Mouse (Mus musculus): ENCODE measurements at regions not wholly inside any gene's neighbourhood (a gene's known extent, or its start where the extent isn't known, plus 50 kb on each side); places are given as distances from the start of the nearest gene placed in this dataset.
A peak's percentile ranks its signal among the peaks of the same experiment; 100 is the strongest.
"Not testable (repeated sequence)": the region's sequence is repeated elsewhere in the genome, so short reads cannot be mapped to it uniquely, and the experiment has no call there.

DNA sequence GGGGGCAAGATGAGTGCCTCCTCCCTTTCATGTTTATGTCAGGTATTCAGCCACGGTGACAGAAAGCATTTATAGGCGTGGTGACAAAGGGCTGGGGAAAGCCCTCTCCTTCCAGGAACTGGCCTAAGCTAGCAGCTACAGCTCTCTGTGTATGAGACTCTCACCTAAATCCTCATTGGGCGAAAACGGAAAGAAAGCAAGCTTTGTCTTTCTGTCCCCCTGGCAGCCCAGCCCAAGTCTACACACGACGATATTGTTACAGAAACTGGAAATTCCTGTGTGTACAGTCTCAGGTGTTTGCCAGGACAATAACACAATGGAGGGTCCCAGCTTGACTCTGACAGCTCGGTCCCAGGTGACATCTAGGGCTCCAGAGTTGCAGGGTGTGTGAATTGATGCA is 60.0 kb downstream of the Dact2 start:
- 81% methylated on average over 7 of the region's 7 CpGs for WGBS
- Histone ChIP-seq H3K27me3 (0 out of 2 replicates have a peak, but pooled peaks cover 4% of the 10 kb centered on the region), H3K4me2 (replicated peaks) (no peak overlapping the region), H3K4me3 (no peak overlapping the region), H3K36me3 (no peaks in the 10 kb centered on the region), H3K9ac (replicated peaks) (no peak overlapping the region), H3K27ac (replicated peaks) (no peak overlapping the region), H3K4me1 (peaks cover 8% of the 10 kb centered on the region; the same call in 1 of the 2 replicates), H3K9me3 (no peaks in the 10 kb centered on the region)
- no peak for ATAC-seq (ENCODE audit: low FRiP score, low read depth)

DNA sequence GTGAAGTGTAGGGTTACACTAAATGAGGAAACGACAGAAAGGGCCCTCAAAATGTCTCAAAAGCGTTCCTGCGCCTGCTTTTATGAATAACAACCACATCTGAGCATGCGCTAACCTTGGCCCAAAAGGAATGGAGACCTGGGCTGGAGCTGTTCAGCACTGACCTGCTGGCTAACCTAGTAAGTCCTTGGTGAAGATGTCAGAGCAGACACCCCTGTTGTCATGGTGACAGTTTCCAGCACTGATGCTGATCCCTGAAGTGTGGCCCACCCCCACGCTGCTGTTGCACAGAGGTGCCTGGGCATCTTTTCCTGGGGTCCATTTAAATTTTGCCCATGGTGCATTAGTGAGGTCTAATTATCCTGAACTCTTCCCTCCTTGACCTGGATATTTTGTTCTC is 62.4 kb downstream of the Dact2 start:
- peak; percentile 58; the same call in 1 of the 2 replicates for ATAC-seq (ENCODE audit: low FRiP score, low read depth)
- H3K4me1 ChIP-seq = peaks cover 8% of the 10 kb centered on the region; the same call in 1 of the 2 replicates
- H3K27ac ChIP-seq (replicated peaks) = no peak overlapping the region
- H3K4me3 ChIP-seq = no peak overlapping the region
- no peak overlapping the region for H3K9ac ChIP-seq (replicated peaks)
- no peaks in the 10 kb centered on the region for H3K36me3 ChIP-seq
- H3K27me3 ChIP-seq = 0 out of 2 replicates have a peak, but pooled peaks cover 4% of the 10 kb centered on the region
- no peaks in the 10 kb centered on the region for H3K9me3 ChIP-seq
- WGBS = 64% methylated on average over 5 of the region's 5 CpGs
- H3K4me2 ChIP-seq (replicated peaks) = no peak overlapping the region

DNA sequence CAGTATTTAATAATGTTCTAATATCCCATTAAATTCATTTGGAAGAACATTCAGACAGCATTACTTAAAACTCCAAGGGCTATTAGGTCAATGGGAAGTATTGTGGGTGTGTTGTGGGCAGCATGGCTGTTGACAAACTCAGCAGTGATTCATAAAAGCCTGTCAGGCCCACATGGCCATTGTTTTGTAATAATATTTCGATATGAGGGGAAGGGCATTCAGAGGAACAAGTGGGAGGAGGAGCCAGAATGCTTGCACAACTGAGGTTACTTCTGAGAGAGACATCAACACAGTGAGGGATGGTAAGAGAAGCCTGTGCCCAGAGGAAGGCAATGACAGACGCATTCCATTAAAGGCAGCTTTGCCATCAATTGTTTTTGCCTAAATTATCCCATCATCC is 63.8 kb downstream of the Dact2 start:
- H3K4me1 ChIP-seq = peaks cover 8% of the 10 kb centered on the region; the same call in 1 of the 2 replicates
- H3K4me3 ChIP-seq = no peak overlapping the region
- H3K4me2 ChIP-seq (replicated peaks) = no peak overlapping the region
- 86% methylated on average over 2 of the region's 2 CpGs for WGBS
- H3K27ac ChIP-seq (replicated peaks) = no peak overlapping the region
- H3K9me3 ChIP-seq = no peaks in the 10 kb centered on the region
- no peak overlapping the region for H3K9ac ChIP-seq (replicated peaks)
- no peaks in the 10 kb centered on the region for H3K36me3 ChIP-seq
- H3K27me3 ChIP-seq = 0 out of 2 replicates have a peak, but pooled peaks cover 4% of the 10 kb centered on the region
- ATAC-seq (ENCODE audit: low FRiP score, low read depth) = no peak

DNA sequence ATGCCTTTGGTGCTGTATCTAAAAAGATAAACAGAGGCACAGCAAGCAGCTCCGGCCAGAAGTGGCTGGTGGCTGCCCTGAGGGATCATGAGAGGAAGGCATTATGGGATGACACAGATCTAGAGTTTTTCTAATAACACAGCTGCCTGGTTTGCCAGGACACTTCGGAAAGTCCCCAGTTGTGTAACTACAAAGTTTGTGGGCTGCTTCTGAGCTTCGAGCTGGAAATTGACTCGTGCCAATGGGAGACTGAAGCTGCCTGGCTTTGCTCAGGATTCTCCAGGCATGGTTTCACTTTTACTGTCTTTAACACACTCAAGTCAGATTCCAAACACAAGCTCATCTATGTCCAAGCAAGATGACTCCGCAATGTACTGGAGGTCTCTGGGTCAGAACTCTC is 65.2 kb downstream of the Dact2 start:
- peaks cover 8% of the 10 kb centered on the region; the same call in 1 of the 2 replicates for H3K4me1 ChIP-seq
- 83% methylated on average over 5 of the region's 5 CpGs for WGBS
- ATAC-seq (ENCODE audit: low FRiP score, low read depth) = no peak

DNA sequence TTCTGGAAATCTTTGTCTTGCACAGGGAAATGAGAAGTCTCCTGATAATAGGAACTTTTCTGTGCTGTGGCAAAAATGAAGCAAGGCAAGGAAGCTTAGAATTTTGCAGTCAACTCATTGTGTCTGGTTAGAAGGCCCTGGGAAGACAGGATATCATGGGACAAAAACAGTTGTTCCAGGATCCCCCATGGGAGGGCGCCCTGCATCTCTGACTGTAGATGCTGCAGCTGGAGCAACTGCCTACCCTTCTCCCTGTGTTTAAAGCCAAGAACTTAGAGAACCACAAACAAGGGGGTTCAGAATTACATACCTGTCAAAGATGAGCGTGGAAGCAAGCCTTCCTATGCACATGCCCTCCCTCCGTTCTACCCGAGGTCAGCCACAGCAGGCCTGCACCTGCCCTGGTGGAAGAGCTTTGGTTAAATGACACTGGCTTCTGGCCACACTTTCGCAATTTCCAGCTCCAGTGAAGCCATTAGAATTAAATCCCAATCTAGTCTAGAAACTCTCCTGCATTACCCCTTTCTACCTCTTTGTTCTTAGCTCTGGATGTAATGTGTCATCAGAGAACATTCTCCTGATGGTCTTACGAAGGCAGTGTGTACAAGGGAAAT is 67.3 kb downstream of the Dact2 start:
- WGBS = 63% methylated on average over 6 of the region's 6 CpGs

More for the DNA sequence above, 65.2 kb downstream of the Dact2 start:
- H3K9me3 ChIP-seq = no peaks in the 10 kb centered on the region
- no peaks in the 10 kb centered on the region for H3K27me3 ChIP-seq
- no peak overlapping the region for H3K9ac ChIP-seq (replicated peaks)
- no peak overlapping the region for H3K27ac ChIP-seq (replicated peaks)
- no peaks in the 10 kb centered on the region for H3K36me3 ChIP-seq
- no peak overlapping the region for H3K4me2 ChIP-seq (replicated peaks)
- no peak overlapping the region for H3K4me3 ChIP-seq

DNA sequence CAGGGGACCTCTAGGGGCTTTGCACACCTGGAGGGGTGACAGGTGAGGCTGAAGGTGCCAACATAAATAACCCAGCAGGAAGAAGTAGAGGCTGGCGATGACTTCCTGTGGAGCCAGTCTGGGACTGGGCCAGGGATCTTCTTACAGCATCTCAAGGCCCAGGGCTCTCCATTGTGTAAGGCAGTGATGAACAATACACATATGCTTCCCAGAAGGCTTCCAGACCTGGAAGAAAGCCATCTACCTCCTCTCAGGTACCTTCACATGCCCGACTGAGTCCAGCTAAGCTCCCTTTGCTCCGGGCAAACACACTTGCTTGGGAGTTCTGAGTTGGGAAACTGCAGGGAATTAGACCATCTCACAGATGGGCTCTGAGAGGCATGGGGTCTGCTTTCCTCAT is 69.5 kb downstream of the Dact2 start:
- Histone ChIP-seq H3K27me3 (no peaks in the 10 kb centered on the region), H3K36me3 (no peaks in the 10 kb centered on the region), H3K9ac (replicated peaks) (no peak overlapping the region), H3K27ac (replicated peaks) (no peak overlapping the region), H3K4me3 (no peak overlapping the region), H3K9me3 (no peaks in the 10 kb centered on the region), H3K4me2 (replicated peaks) (no peak overlapping the region), H3K4me1 (no peaks in the 10 kb centered on the region)
- ATAC-seq (ENCODE audit: low FRiP score, low read depth) = no peak
- 81% methylated on average over 3 of the region's 3 CpGs for WGBS

More for the DNA sequence above, 67.3 kb downstream of the Dact2 start:
- Histone ChIP-seq H3K27ac (replicated peaks) (no peak overlapping the region), H3K9me3 (no peaks in the 10 kb centered on the region), H3K27me3 (no peaks in the 10 kb centered on the region), H3K4me3 (no peak overlapping the region), H3K36me3 (no peaks in the 10 kb centered on the region), H3K9ac (replicated peaks) (no peak overlapping the region), H3K4me2 (replicated peaks) (no peak overlapping the region), H3K4me1 (peaks cover 8% of the 10 kb centered on the region; the same call in 1 of the 2 replicates)
- ATAC-seq (ENCODE audit: low FRiP score, low read depth) = no peak

DNA sequence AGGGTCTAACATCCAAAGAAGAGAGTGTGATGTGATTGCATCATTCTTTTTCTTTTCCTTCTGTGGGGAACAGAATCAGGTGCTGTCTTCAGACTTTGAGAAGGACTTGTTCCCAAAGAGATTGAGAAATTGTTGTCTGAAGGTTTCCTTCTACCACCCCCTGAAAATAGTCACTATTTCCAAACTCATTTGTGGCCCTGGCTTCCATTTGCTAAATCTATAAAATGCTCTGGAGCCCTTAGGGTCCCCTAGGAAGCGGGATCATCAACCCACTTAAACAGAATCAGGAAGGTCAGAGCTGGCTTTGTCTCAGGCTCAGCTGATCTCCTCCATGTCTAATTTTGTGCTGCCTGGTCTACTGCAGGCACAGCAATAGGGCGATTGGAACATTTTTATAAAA is 70.1 kb downstream of the Dact2 start:
- no peak for ATAC-seq (ENCODE audit: low FRiP score, low read depth)
- 90% methylated on average over 2 of the region's 2 CpGs for WGBS
- Histone ChIP-seq H3K27ac (replicated peaks) (no peak overlapping the region), H3K4me2 (replicated peaks) (no peak overlapping the region), H3K9ac (replicated peaks) (no peak overlapping the region), H3K27me3 (no peaks in the 10 kb centered on the region), H3K4me3 (no peak overlapping the region), H3K9me3 (no peaks in the 10 kb centered on the region), H3K4me1 (no peaks in the 10 kb centered on the region), H3K36me3 (no peaks in the 10 kb centered on the region)

DNA sequence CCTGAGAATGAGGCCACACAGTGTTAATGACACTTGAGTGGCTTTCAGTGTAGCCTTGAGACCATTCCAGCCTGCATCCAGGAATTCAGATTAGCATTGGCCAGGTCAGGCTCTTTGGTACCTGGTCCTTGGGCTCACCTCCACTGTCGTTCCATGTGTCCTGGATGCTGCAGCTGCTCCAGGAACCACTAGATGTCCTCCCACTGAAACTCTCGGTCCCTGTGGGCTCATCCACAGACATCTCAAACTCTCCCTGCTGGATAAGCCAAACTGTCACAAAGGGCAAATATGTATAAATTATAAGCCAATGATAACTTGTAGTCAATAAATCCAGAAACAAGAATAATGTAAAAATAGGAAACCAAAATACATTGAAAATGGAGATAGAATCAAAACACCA is 67.7 kb upstream of the Gm7358 start:
- H3K4me1 ChIP-seq; ATAC-seq (ENCODE audit: low FRiP score, low read depth); H3K27ac ChIP-seq (replicated peaks); H3K36me3 ChIP-seq; H3K4me3 ChIP-seq; H3K9ac ChIP-seq (replicated peaks); H3K27me3 ChIP-seq; H3K9me3 ChIP-seq; H3K4me2 ChIP-seq (replicated peaks): not testable (repeated sequence)
- 25% methylated on average over 2 of the region's 2 CpGs for WGBS

DNA sequence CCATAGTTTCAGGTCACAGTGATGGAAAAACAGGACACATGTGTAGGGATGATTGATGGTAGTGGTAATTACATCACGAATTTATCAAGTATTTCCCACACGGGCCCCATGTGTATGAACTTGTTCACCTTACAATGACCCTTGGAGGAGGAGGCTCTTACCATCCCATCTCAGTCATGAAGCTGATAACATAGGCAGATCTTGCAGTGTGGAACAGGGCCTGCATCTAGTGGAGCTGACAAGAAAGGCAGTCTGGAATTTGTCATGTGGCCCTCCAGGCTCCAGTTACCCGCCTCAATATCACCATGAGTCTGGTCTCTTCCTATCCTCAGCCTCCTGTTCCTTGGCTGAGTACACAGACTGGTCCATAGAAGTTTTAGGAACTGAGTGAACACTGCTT is 59.5 kb upstream of the Gm7358 start:
- H3K27ac ChIP-seq (replicated peaks) = no peak overlapping the region
- no peaks in the 10 kb centered on the region for H3K4me1 ChIP-seq
- WGBS = 91% methylated on average over 3 of the region's 3 CpGs
- H3K9me3 ChIP-seq = no peaks in the 10 kb centered on the region
- no peak overlapping the region for H3K9ac ChIP-seq (replicated peaks)
- no peak for ATAC-seq (ENCODE audit: low FRiP score, low read depth)
- H3K4me3 ChIP-seq = no peak overlapping the region
- no peaks in the 10 kb centered on the region for H3K36me3 ChIP-seq
- no peaks in the 10 kb centered on the region for H3K27me3 ChIP-seq
- no peak overlapping the region for H3K4me2 ChIP-seq (replicated peaks)

DNA sequence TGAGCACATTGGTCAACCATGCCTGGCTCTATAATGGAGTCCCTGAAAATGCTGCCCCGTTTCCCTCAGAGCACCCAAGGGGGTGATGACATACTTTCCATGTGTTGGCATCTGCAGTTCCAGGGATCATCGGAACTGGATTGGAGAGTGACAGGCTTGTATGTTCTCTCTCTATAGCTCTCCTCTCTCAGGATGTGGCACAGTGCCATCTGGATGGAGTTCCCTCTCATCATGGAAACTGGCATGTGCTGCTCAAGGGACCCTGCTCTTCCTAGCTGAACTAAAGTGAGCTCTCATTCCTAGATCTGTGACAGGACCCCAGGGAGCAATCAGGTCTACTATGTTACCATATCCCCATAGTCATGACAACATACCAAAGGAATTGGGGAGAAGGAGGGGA is 56.9 kb upstream of the Gm7358 start:
- no peaks in the 10 kb centered on the region for H3K9me3 ChIP-seq
- no peak overlapping the region for H3K4me3 ChIP-seq
- 91% methylated on average over 2 of the region's 2 CpGs for WGBS
- H3K4me2 ChIP-seq (replicated peaks) = no peak overlapping the region
- no peaks in the 10 kb centered on the region for H3K4me1 ChIP-seq
- ATAC-seq (ENCODE audit: low FRiP score, low read depth) = no peak
- H3K27me3 ChIP-seq = no peaks in the 10 kb centered on the region
- no peak overlapping the region for H3K27ac ChIP-seq (replicated peaks)
- no peaks in the 10 kb centered on the region for H3K36me3 ChIP-seq
- no peak overlapping the region for H3K9ac ChIP-seq (replicated peaks)

DNA sequence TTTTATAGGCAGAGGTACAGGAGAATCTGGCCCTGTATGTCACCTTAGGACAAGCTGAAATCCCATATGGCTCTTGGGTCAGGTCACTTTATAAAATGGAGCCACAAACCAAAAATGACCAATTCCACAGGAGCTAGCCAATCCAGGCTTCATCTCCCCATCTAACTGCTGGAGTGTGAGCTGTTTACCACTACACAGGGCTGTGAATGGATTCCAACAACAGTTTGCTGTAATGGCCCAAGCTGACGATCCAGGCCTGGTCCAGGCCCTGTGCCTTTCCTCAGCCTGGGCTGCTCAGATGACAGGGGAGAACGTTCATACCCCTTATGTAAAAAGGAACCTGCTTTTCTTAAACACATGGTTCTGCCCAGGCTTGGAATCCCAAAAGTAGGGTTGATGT is 55.5 kb upstream of the Gm7358 start:
- H3K4me1 ChIP-seq = no peaks in the 10 kb centered on the region
- no peak for ATAC-seq (ENCODE audit: low FRiP score, low read depth)

DNA sequence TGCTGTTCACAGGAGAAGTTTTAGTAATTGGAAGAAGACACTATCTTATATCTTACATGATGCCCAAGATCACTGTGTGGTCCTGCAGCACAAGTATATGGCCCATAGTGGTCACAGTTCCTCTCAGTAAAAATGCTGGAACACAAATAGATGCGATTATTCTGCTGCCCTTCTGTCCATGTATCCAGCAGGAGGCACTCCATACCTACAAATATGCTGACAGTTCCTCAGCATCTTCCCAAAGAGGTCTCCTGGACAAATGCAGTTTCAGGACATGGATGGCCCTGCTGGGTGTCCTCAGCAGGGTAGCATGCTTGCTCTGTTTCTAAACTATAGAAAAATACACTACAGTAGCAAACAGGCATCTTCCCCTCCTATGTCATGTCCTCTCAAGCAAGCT is 52.4 kb upstream of the Gm7358 start:
- not testable (repeated sequence) for H3K4me2 ChIP-seq (replicated peaks); H3K4me1 ChIP-seq; H3K36me3 ChIP-seq; H3K4me3 ChIP-seq; H3K9me3 ChIP-seq; ATAC-seq (ENCODE audit: low FRiP score, low read depth); H3K9ac ChIP-seq (replicated peaks); H3K27me3 ChIP-seq; H3K27ac ChIP-seq (replicated peaks)
- 35% methylated on average over 1 of the region's 1 CpGs for WGBS

More for the DNA sequence above, 55.5 kb upstream of the Gm7358 start:
- no peak overlapping the region for H3K4me3 ChIP-seq
- H3K27me3 ChIP-seq = no peaks in the 10 kb centered on the region
- H3K9ac ChIP-seq (replicated peaks) = no peak overlapping the region
- H3K36me3 ChIP-seq = no peaks in the 10 kb centered on the region
- WGBS = 74% methylated on average over 2 of the region's 2 CpGs
- no peak overlapping the region for H3K27ac ChIP-seq (replicated peaks)
- H3K9me3 ChIP-seq = no peaks in the 10 kb centered on the region
- H3K4me2 ChIP-seq (replicated peaks) = no peak overlapping the region

Measured in midbrain, embryonic 12.5 days (tissue).